Mouse (Mus musculus) erythroblast, embryonic 14.5 days (primary cell): ENCODE data around the gene Zfp142.

Source experiments
- GATA1 ChIP-seq: IDR thresholded peaks from 2 replicates; pipeline ENCODE4 v1.6.1; 2012; ENCODE audit warnings: low read length, inconsistent platforms, mixed read lengths
- TAL1 ChIP-seq: IDR thresholded peaks from 3 replicates; pipeline ENCODE4 v1.6.1; 2012; ENCODE audit warnings: low read length, inconsistent platforms, mixed read lengths

GRCm38 (mm10) chr1:74626076-74626475 is 38.0 kb upstream of the Zfp142 start:
- TF ChIP-seq GATA1 = no peak
- TF ChIP-seq TAL1 = no peak
